ENCODE assay signal across 8 mouse cellular contexts in genomic region chr7:47051404-47052151, GRCm38 (mm10). TPM values are rescaled to one million over a fixed set of nuclear protein-coding genes. Genes with fewer than 3 reads are reported as not detected.
DNase-seq lines count a peak whose midpoint lies in the region; ATAC-seq lines count a peak whose summit lies in the region.

No protein-coding gene starts in this region.

- H3K27me3 ChIP-seq in forebrain, embryonic 15.5 days = peaks cover 4% of the 10 kb centered on the region; the same call in 1 of the 2 replicates
- peaks cover 7% of the 10 kb centered on the region; the same call in 1 of the 2 replicates for H3K27me3 ChIP-seq in hindbrain, embryonic 10.5 days (ENCODE audit: insufficient read depth, poor library complexity, severe bottlenecking)

- H3K4me2 ChIP-seq in forebrain, embryonic 15.5 days (replicated peaks) = peak overlapping the region; percentile 70

- 21% methylated on average over 1 of the region's 2 CpGs for WGBS in forebrain, embryonic 15.5 days
- 18% methylated on average over 2 of the region's 2 CpGs for WGBS in hindbrain, embryonic 10.5 days

- H3K4me3 ChIP-seq in forebrain, embryonic 15.5 days = peak overlapping the region; percentile 80
- peak overlapping the region; percentile 78 for H3K4me3 ChIP-seq in hindbrain, embryonic 10.5 days

- peak; percentile 24 for DNase-seq in cerebellum, adult 11 months
- DNase-seq in cerebellum, postnatal 36 days = no peak
- DNase-seq in adrenal gland, adult 8-10 months = peak; percentile 58
- DNase-seq in hindbrain, embryonic 10.5 days (ENCODE audit: low spot score) = no peak
- peak; percentile 73 for DNase-seq in left cerebral cortex, postnatal 4 days
- peak; percentile 78 to 81 for DNase-seq in spleen, postnatal 36 days (ENCODE audit: low spot score in 2 of 2)

- intact Hi-C loops in left cerebral cortex, postnatal 4 days (cut with DNase I) = no loop called here

- no peak for ATAC-seq in forebrain, embryonic 15.5 days (replicated peaks)
- peak; percentile 62 for ATAC-seq in megakaryocyte progenitor cell, adult 5-6 weeks (replicated peaks; ENCODE audit: poor library complexity)

- H3K27ac ChIP-seq in forebrain, embryonic 15.5 days (replicated peaks) = peak overlapping the region; percentile 7; the same call in 1 of the 2 replicates
- H3K27ac ChIP-seq in hindbrain, embryonic 10.5 days = peak overlapping the region; percentile 93; the same call in 1 of the 2 replicates

- H3K9ac ChIP-seq in forebrain, embryonic 15.5 days (replicated peaks) = peak overlapping the region; percentile 83

- H3K4me1 ChIP-seq in forebrain, embryonic 15.5 days = peaks cover 23% of the 10 kb centered on the region
- peaks cover 30% of the 10 kb centered on the region for H3K4me1 ChIP-seq in hindbrain, embryonic 10.5 days (replicated peaks)

- no peaks in the 10 kb centered on the region for H3K36me3 ChIP-seq in forebrain, embryonic 15.5 days
- H3K36me3 ChIP-seq in hindbrain, embryonic 10.5 days = peaks cover 14% of the 10 kb centered on the region

- H3K9me3 ChIP-seq in forebrain, embryonic 15.5 days = no peaks in the 10 kb centered on the region
- H3K9me3 ChIP-seq in hindbrain, embryonic 10.5 days = no peaks in the 10 kb centered on the region

RNA-seq across cellular contexts. Expression of gene Tmem86a, which starts 1.2 kb away (rescaled TPM):
- 100 to 1,000 TPM in 1 of 4 experiments, 10 to 100 TPM in 3; 37.9 to 108 (median 75.8) TPM for total RNA-seq in adrenal gland, adult 8-10 months (2022)
- 25.4 and 25.7 TPM in 2 replicates for polyA plus RNA-seq in forebrain, embryonic 15.5 days (2015; fragmentation: Nextera tagmentation; extraction: Ambion mirVana)
- polyA plus RNA-seq in hindbrain, embryonic 10.5 days (2016; fragmentation: Nextera tagmentation; extraction: Ambion mirVana) = 11.2 and 12.8 TPM in 2 replicates
- total RNA-seq in left cerebral cortex, postnatal 4 days (2021) = 10 to 100 TPM; 10.6 to 12.4 TPM
- 2.3 and 4.0 TPM in 2 replicates for total RNA-seq in megakaryocyte progenitor cell, adult 5-6 weeks (2015)
- 1.4 and 2.2 TPM in 2 replicates for total RNA-seq in megakaryocyte progenitor cell, adult 5-6 weeks (2017)

RNA-seq across cellular contexts. Expression of gene Spty2d1, which starts 43.4 kb away (rescaled TPM):
- total RNA-seq in adrenal gland, adult 8-10 months (2022) = 10 to 100 TPM; 17.3 to 19.7 (median 18.9) TPM
- 11.5 and 12.2 TPM in 2 replicates for polyA plus RNA-seq in forebrain, embryonic 15.5 days (2015; fragmentation: Nextera tagmentation; extraction: Ambion mirVana)
- polyA plus RNA-seq in hindbrain, embryonic 10.5 days (2016; fragmentation: Nextera tagmentation; extraction: Ambion mirVana) = 10.4 and 11.7 TPM in 2 replicates
- 1 to 10 TPM; 7.8 to 9.0 TPM for total RNA-seq in left cerebral cortex, postnatal 4 days (2021)
- 30.4 and 34.9 TPM in 2 replicates for total RNA-seq in megakaryocyte progenitor cell, adult 5-6 weeks (2015)
- total RNA-seq in megakaryocyte progenitor cell, adult 5-6 weeks (2017) = 25.4 and 30.7 TPM in 2 replicates

Comparison
In these comparisons a context has a peak if more than half of its experiments do, and no peak if none do; other contexts are left out.
1. DNase-seq: peak in cerebellum, adult 11 months (single experiment), adrenal gland, adult 8-10 months (single experiment), left cerebral cortex, postnatal 4 days (single experiment) and spleen, postnatal 36 days (2 of 2); none in cerebellum, postnatal 36 days (0 of 2) and hindbrain, embryonic 10.5 days (single experiment).